Mouse (Mus musculus) Muller cell, postnatal 12 days (primary cell): ENCODE measurements at regions not wholly inside any gene's neighbourhood (a gene's known extent, or its start where the extent isn't known, plus 50 kb on each side); places are given as distances from the start of the nearest gene placed in this dataset.

Experiments used
- DNase-seq: peaks from one replicate; pipeline ENCODE4 v3.0.0-alpha.2; 2015; ENCODE audit errors: inconsistent ontology term

DNA sequence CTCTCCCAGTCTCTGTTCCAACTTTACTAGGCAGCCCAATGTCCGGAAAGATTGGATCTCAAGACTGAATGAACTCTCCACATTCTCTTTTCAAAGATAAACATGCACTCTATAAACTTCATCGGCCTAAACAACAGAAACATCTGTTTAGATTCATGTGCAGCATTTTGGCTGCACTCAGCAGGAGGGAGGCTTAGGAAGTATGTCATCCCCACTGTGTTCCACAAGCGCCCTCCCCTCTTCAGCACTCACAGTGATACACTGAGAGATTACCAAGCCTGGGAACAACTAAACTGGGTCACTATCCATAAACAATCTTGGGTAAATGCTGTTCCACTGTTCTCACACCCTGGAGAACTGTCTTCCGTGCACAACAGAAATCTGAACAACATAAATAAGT lies 185.5 kb upstream of the Gm11114 start:
- no peak for DNase-seq

DNA sequence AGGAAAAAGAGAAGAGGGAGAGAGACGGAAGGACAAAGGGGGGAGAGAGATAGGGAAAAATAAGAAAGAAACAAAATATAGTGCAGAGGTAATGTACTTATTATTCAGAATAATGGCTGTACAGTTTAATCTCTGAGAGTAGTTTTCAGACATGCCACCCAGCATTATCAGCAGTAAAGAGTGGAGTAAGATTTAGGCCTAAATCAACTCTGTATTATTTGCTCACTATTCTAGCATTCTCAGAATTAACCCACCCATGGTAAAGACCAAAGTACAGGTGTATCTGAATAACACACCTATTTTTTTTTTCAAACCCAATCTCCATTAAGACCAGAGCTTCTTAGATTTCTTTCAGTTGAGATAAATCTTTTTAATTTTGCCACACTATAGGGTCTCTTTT lies 177.7 kb upstream of the Gm11114 start:
- no peak for DNase-seq

DNA sequence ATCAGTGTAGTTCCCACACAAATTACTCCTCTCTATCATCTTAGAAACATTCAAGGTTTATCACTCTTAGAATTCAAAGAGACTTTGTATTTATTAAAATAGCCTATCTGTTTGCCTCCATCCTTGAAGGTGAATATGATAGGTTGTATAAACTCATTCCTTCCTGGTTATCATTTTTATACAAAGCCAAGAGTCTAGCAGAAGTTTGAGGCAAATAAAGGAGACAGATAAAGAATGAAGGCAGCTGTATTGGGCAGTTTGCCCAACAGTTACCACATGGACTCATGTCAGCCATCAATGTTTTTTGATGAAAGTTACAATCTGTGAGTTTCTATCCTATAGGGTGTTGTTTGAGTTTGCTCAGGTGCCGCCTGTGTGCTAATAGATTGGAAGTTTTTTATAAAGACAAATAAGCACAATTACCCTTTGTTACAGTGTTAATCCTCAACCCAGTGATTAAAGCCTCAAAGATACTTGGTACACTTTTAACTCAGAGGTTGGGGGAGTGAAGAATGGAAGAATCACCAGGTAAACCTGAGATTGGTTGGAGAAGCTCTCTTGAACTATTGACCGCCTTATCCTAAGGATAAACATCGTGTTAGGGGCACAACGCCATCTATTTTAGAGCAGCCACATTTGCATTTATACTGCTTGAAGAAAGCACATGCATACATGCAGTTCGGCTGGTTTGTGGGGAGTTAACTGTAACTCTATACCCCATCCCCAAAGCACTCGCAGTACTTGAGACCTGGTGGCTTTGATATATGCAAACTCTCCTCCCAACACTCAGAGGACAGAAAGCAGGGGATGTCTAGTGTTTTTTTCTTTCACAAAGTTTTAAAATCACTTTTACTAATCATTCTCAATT lies 175.6 kb upstream of the Gm11114 start:
- DNase-seq = no peak

- DNase-seq = no peak
Measured at GRCm38 (mm10) chr9:85139891-85140290, 172.7 kb upstream of the Gm11114 start.

DNA sequence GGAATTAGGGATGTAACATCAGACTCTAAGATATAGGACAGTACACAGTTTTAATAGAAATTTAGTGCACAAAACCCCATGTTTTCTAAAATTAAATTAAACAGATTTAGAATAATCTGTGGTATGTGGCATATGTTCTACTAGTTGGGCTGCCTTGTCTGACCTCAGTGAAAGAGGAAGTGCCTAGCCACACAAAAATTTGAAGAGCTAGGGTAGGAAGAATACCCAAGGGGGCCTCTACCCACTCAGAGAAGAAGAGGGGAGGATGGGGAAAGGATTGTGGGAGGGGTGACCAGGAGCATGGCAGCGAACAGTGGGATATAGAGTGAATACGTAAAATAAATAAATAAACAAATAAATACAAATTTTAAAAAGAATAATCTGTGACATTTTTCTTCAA lies 168.2 kb upstream of the Gm11114 start:
- DNase-seq = no peak

GRCm38 (mm10) chr9:85165632-85166031 lies 146.9 kb upstream of the Gm11114 start:
- DNase-seq = no peak

- peak; percentile 48 for DNase-seq
Measured at GRCm38 (mm10) chr9:85167243-85167642, 145.3 kb upstream of the Gm11114 start.

GRCm38 (mm10) chr9:85174431-85174830 lies 138.1 kb upstream of the Gm11114 start:
- DNase-seq = no peak

- DNase-seq = no peak
Measured at GRCm38 (mm10) chr9:85201202-85201601, 111.4 kb upstream of the Gm11114 start.

GRCm38 (mm10) chr9:85224870-85225269 lies 87.7 kb upstream of the Gm11114 start:
- no peak for DNase-seq
